Mouse (Mus musculus) 3134 (cell line): ENCODE results near the gene Dnah17.
A peak's percentile ranks its signal among the peaks of the same experiment; 100 is the strongest.

Experiments
- DNase-seq: peaks from one replicate; pipeline ENCODE4 v3.0.0-alpha.2; 2011; ENCODE audit warnings: low spot score; ENCODE audit not compliant: insufficient read length; ENCODE audit errors: extremely low read depth

Gene Dnah17

DNA sequence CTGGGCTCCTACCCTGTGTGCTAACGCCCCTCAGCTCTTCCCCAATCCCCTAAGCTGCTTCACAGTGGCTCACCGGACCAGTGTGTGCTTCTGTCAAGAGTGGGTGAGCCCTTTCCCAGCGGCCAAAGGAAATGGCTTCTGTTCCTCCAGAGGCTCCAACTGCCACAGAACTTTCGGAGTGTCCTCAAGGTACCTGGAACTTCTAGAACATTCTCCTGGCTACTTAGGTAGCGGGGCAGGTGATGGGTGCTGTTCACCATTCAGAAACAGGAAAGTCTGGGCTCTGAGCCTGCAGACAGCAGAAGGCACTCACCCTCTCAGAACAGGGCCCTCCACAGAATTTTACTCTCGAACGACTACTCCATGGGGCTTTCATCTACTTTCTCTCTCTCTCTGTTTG, at the start of gene Dnah17:
Dnah17 (minus strand) TSS at position 101 of the 400 bp plus-strand sequence.
- no peak for DNase-seq

DNA sequence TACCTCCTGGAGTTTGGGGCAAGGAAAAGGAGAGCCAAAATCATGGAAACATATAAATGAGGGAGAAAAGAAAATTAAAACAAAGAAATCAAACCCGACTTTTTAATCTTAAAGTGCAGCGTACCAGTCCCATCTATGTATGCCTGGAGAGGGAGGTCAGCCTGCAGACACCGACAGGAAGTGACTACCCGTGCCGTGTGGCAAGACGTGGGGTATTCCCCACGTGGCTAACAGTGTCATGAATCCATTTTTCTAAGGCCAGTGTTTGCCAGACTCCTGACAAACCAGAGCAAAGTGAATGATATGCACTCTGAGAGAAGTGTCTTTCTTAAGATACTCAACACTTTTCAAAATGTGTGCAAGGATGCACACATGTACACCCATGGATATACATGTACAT, 49.8 kb upstream of the Dnah17 start:
- DNase-seq, result no peak

DNA sequence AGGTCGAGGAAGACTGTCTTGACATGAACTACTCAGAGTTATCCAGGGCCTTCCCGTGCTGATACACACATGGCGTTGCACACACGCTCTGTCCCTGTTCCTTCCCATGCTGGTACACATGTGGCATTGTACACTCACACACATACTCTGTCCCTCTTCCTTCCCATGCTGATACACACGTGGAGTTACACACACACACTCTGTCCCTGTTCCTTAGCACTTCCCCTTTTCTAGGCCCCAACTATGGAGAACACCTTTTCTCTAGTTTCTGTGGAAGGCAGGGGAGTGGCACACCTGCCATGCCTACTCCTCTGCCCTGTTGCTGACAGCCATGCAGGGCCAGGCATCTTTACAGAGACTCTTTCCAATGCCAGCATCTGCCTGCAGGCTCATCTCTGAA, 47.8 kb upstream of the Dnah17 start:
- no peak for DNase-seq

DNA sequence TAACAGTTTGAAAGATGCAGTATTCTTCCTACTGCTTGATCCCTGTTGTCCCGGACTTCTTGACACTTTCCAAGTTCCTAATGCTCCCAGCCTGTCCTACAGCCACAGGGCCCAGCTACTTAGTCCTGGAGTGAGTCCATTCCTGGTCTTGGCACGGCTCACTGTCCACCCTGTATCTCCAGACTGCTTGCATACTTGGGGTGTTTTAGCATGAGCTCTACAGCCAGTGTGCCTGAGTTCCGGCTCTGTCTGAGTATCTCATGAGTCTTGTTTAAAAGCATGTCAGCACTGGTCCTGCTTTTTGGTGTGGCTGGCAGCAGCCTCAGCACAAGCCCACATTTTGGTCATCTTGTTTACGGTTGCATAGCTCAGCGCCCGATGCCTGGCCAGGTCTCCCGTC, 44.3 kb upstream of the Dnah17 start:
- no peak for DNase-seq

DNA sequence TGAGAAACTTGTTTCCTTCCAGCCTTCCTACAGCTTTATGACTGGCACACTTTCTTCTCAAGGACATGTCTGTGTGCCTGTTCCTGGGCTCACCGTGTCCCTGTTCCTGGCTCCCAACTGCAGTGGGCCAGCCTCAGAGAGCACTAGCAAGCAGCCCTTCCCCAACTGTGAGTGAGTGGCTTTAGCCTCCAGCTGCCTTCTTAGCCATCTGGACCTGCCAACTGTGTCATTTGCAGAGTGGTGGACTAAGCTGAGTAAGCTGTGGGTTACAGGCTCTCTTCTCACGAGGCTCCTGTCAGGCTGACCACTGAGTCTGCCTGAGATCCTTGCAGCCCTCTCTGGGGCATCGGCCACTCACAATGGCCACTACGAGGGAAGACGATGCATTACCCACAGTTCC, 42.3 kb upstream of the Dnah17 start:
- DNase-seq, result no peak

DNA sequence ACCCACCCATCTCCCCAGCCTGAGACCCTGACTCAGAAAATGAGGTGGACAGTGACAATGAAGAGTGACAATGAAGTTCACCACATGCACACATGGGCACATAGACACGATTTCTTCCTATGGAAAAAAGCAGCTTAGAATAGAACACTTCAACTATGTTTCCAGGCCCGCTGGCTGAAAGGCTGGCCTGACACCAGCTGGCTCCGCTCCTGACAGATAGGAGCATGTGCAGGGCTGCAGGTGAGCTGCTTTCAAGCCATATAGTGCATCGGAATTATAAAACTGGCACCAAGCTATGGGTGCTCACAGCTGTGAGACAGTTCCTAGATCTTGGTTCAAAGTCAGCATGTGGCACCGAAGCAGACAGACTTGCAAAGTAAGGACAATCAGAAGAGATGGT, 39.9 kb upstream of the Dnah17 start:
- DNase-seq, result no peak

DNA sequence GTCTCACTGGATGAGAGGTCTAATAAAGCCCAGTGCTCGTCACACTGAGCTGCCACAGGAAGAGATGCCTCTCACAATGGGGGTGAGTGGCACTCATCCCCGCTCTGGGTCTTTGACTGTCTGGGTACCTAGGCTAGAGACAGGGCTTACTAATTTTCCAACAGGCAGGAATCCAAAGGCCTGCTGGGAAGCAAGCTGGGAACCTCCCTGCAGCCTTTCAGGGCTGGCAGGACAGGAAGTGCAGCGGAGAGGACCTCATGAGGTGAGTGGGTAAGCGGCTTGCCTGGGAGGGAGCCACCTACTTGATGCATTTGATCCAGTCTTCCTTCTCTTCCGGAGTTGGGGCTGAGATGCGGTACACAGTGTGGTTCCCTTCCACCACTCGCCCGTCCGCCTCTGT, 38.3 kb upstream of the Dnah17 start:
- DNase-seq, result no peak

DNA sequence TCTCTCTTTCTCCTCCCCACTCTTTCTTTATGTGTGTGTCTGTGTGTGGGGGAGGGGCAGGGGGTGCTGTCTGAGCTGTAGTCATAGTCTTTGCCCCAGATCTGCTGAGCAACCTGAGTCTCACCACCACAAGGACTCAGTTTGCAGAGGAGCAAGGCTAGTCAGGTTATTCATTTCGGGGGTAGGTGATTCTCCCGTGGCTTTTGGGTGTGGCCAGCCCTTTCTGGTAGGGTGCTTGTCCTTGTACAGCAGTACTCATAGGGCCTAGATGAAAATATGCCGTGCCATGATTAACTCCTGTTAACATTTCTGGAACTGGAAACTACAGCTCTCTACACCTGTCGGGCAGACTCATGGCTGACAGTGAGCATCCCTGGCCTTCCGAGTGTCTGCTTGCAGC, 36.2 kb upstream of the Dnah17 start:
- no peak for DNase-seq

DNA sequence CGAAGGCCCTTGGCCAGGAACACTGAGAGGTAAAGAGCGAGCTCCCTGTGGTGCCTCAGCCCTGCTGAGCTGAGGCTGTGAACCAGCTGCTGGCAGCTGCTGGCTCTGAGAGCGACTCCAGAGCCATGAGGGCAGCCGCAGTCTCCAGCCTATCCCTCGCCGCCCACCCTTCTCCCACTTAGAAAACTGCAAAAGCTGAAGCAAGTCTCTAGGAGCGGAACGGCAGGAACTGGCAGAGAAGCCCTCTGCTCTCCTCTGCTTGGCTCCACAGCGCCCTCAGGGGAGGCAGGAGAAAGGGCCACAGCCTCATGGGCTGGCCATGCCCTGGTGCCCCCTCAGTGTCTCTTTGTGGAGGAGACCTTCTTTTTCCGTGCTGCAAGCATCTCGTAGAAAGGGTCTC, 35.2 kb upstream of the Dnah17 start:
- DNase-seq, result no peak

DNA sequence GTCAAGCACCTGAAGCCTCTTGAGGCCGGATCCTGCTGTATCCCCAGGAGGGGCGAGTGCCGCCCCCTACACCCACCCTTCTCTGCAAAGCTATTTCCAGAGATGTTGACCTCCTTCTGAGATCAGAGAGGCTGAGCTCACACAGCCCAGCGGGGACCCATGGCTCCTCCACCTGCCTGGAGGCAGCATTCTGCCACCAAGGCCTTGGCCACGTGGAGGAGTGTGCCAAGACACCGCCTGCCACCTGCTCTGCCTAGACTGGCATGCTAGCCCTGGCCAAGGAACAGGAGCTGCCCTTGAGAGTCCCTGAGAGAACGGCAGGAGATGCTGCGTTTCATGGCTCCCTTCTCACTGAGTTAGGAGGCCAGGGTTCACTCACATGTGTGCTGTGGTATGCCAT, 34.1 kb upstream of the Dnah17 start:
- no peak for DNase-seq

DNA sequence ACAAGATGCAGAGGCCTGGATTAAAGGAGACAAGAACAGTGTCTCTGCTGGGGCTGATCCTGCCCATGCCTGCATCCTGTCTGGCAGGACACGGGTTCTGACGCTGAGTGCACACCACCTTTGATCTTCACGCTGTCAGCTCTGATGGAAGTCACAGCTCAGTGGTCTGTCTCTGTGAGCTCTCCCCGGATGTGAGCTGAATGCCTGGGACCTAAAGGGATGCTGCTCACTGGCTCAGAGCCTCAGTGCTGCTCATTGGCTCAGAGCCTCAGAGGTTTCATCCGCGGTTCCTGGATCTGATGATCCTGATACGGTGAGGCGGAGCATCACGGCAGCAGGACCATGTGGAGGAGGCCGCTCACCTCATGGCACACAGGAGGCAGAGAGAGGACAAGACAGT, 31.8 kb upstream of the Dnah17 start:
- DNase-seq, result no peak

DNA sequence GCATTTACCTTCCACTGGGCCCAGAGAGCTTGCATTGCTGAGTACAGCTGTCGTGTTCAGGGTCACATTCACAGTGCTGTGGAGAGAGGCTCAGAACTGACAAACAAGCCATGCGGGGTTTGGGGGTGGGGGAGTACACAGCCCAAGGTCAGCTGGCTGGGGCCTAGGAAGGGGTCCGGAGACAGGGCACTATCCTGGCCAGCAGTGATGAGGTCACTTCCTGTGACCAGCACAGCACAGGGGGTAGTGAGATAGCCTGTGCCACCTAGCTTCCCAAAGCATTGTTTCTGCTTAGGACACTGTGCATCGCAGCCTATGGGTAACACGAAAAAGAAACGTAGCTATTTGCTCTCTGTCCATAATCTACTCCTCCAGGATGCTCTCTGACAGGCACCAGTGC, 30.8 kb upstream of the Dnah17 start:
- DNase-seq, result no peak

DNA sequence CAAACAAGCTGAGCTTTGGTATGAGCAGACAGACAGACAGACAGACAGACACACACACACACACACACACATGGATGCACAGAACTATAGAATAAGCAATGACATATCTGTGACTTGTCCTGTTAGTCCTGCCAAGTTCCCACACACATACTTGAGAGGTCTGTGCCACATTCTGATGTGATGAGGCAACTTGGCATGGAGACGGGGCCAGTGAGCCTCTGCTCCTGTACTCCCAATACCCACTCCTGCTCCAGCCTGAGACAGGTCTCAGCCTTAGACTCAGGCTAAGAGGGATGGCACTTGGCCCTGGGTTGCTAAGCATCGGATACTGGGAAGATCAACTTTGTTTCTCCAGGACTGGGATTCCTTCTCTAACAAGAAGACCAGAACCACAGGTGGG, 30.3 kb upstream of the Dnah17 start:
- peak; percentile 64 for DNase-seq

DNA sequence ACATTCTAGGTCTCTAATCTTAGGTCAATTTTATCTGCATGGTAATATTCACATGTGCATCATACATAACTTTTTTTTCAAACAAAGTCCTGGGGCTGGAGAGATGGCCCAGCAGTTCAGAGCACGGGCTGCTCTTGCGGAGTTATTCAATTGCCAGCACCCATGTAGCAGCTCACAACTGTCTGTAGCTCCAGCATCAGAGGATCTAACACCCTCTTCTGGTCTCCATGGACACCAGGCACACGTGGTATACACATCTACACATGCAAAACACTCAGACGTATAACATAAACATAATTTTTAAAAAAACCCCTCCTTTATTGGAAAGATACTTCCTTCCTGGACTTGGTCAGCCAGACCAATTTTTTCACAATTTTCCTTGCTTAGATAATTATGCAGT, 28.3 kb upstream of the Dnah17 start:
- no peak for DNase-seq

DNA sequence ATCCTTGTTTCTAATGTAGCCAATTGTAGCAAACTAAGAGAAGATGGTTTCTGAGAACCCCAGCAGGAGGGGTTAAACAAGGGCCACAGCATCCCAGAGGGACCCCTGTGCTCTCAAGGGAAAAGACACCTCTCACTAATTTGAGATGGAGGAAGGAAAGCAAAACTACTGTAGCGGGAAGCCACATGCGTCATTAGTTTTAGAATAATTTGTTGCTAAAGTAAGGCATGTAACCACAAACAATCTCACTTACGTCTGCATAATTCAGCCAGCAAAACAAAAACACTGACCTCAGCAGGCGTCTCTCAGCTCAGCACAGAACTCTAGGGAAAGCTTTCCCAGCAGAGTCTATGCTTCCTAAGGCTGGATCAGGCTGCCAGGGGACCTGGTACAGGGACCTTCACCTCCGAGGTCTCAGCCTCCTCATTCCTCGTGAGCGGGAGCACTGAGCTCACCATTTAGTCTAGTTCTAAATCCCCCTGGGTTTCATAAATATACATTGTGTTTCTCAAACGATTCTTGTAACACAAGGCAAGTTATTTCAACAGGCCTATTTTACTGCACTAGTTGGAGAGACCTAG, 26.1 kb upstream of the Dnah17 start:
- no peak for DNase-seq

DNA sequence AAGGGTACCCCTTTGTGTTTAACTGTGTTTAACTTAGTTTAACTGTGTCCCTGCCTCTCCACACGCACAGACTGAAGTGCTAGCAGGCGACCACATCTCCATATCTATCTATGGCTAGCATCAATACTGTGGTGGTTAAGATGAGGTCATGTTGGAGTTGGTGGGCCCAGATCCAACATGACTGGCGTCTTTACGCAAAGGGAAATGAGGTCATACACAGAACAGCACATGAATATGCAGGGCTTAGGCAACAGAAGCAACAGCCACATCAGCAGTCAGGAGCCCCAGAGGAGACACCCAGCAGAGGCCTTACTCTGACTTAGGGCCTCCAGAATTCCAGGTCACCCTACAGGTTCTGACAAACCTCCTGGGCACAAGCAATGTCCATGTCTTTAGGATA, 22.5 kb upstream of the Dnah17 start:
- DNase-seq, result peak; percentile 43

DNA sequence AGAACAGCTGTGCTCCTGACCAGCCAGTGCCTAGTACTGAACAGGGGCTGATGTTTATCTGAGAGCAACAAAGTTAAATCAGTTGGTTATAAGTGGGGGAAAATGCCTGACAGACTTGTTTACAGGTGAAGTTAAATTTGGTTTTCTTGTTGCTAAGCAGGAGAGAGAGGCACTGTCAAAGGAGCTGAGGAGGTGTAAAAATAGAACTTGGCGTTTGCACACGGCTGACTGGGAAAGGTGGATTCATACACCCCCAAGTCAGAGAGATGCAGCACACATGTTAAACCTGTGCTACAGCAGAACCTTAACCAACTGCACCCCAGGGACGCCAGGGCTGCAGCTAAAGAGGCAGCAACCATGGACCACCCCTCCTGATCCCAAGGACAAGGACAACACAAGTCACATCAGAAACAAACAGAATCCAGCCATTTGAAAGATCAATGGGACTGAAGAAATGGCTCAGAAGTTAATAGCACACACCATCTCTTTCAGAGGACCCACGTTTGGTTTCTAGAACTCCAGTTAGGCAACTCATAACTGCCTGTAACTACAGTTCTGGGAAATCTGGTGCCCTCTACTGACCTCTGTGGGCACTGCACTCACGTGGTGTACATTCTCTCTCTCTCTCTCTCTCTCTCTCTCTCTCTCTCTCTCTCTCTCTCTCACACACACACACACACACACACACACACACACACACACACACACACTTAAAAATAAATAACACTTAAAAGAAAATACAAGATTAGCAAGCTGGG, 21.2 kb upstream of the Dnah17 start:
- no peak for DNase-seq

DNA sequence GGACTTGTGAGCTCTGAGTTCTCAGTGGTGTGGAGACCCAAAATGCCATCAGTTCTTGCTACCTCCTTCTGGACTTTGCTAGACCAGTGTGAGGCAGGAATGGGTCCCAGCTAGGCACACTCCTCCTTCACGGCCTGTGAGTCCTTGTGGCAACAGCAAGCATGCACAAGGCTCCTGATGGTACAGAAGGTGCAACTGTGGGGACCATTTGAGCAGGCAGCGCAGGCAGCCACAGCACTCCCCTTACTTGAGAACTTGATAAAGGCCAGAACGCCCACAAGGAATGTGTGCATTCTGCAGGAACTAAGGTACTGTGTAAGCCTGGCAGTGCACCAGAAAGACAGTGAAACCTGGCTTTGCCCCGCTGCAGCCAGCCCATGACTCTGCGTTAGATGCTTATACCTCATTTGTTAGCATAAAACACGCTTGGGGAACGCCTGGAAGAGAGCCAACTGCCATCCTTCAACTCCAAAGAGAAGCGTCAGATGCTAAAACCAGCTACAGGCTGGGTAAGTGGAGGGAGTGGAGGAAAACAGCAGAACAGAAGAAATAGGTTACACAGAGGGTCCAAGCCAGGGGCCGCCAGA, 19.8 kb upstream of the Dnah17 start:
- no peak for DNase-seq

DNA sequence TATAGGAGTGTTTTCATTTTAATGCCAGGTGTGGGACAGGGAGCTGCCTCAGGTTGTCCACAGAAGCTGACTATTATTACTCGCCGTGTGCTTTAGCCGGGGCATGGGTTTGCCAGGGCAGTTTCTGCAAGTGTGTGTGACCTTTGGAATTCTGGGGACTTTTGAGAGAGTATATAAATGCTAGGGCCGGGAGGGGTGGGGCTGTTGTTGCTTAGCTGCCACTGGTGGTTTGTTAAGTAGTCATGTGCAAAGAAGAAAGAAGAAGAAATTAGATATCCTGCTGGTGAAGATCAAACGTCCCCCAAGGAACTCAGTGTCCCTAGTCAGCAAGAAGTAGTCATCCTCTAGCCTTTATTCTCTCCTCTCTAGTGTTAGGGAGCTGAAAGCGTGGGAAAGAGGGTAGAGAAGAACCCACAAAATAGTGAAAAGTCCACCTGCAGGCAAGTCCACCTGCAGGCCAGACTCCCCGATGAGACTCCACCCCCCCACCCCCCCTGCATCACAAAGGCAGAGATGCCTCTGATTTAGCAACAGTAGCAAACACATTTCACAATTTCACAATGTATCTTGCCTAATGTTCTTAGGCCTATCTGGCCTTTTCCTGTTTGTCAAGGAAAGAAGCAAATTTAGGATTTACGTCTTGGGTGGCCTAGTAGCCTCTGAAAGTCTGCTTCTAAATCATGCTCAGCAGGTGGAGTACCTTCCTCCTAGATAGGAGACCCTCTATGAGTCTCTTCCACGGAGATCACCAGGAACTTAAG, 17.6 kb upstream of the Dnah17 start:
- DNase-seq, result no peak

DNA sequence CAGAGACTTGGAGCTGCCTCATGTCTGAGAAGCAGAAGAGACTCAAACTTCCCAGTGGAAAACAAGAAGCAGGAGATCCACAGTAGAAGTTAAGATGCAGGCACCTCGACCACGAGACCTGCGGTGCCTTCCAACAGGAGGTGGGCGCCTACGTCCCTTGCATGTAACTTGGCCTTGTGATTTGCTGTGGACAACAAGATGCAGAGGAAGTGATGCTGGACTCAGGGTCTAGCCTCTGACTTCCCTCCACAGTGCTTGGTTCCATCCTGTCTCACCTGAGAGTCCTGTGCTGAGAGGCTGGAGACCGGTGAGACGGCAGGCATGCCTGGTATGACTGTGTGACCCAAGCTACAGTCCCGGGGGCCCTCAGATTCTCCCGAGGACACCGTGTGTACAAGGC, 16.0 kb upstream of the Dnah17 start:
- DNase-seq, result no peak

DNA sequence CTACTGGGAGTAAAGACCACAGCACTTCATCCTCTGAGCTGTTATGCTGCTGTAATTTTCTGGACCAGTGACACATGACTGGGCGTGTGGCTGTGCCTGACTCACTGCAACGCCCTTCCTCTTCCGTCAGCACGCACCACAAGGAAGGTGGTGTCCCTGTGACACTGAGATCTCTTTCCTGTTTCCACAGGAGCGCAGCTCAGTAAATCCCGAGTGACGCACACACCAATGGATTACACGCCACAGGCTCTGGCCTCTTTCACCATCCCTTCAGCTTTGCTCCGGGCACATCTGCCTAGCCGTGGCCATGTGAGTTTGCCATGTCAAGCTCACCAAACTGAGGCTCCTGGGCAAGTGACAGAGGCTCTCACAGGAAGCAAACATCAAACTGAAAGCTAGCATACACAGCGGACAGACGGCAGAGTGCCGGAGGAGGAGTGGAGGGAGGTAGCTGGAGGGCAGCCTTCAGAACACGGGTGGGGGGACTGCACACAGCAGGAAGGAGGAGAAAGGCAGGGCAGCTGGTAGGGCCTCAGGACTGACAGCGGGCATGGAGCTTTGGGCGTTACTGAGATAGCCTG, 15.4 kb upstream of the Dnah17 start:
- peak; percentile 71 for DNase-seq
